Mouse (Mus musculus): ENCODE measurements at regions not wholly inside any gene's neighbourhood (a gene's known extent, or its start where the extent isn't known, plus 50 kb on each side); places are given as distances from the start of the nearest gene placed in this dataset.

GRCm38 (mm10) chr10:119311578-119311977 lies 71.7 kb upstream of the Cand1 start:
- no peak for TF ChIP-seq CTCF (IDR thresholded peaks at IDR 0.05; ENCODE audit: control insufficient read depth, insufficient read depth, insufficient read length)
- no peak for TF ChIP-seq MAX (IDR thresholded peaks at IDR 0.05)
- no peak for TF ChIP-seq MYOG (IDR thresholded peaks at IDR 0.05; ENCODE audit: control insufficient read depth, extremely low read depth, insufficient read length)
